Mouse (Mus musculus) MEL (cell line): Measurements from ENCODE around the gene Isy1. TPM values are rescaled to one million over a fixed set of nuclear protein-coding genes. Genes with fewer than 3 reads are reported as not detected.

Experiments used
- DNase-seq: peaks from one replicate; pipeline ENCODE4 v3.0.0; 2011; ENCODE audit warnings: low read depth, low spot score
- H3K27ac ChIP-seq: 2 replicates; pipeline ENCODE4 v1.5.1; 2012; ENCODE audit warnings: low read depth, mild to moderate bottlenecking, control low read depth, low read length, moderate library complexity; ENCODE audit not compliant: control insufficient read depth
- H3K27me3 ChIP-seq, 2 experiments: fragments of 150-350 bp in 1 of 2; sonication (generic) in 1 of 2; 2 replicates each; pipeline ENCODE4 v1.6.1; 2012; ENCODE audit warnings: low read length in 2 of 2, mild to moderate bottlenecking in 2 of 2, improper control_type of control experiment in 1 of 2, moderate library complexity in 1 of 2; ENCODE audit not compliant: insufficient read depth in 2 of 2, control insufficient read depth in 1 of 2
- H3K36me3 ChIP-seq, 2 experiments: 2 replicates each; pipeline ENCODE4 v1.6.1; 2012 to 2014; ENCODE audit warnings: low read length in 2 of 2, improper control_type of control experiment in 1 of 2, inconsistent platforms in 1 of 2, mild to moderate bottlenecking in 1 of 2; ENCODE audit not compliant: insufficient read depth in 2 of 2, control insufficient read depth in 1 of 2
- H3K4me1 ChIP-seq, 2 experiments: fragments of 150-350 bp in 1 of 2; sonication (generic) in 1 of 2; 2 replicates each; pipeline ENCODE4 v1.6.1; 2012; ENCODE audit warnings: low read length in 2 of 2, improper control_type of control experiment in 1 of 2, mild to moderate bottlenecking in 1 of 2; ENCODE audit not compliant: insufficient read depth in 2 of 2, control insufficient read depth in 1 of 2
- H3K4me3 ChIP-seq, 2 experiments: fragments of 150-350 bp in 1 of 2; sonication (generic) in 1 of 2; 2 replicates each; pipeline ENCODE4 v1.5.1; 2012; ENCODE audit warnings: low read depth in 2 of 2, low read length in 2 of 2, mild to moderate bottlenecking in 2 of 2, moderate library complexity in 2 of 2, control low read depth in 1 of 2, improper control_type of control experiment in 1 of 2; ENCODE audit not compliant: control insufficient read depth in 1 of 2, insufficient read depth in 1 of 2
- H3K79me2 ChIP-seq: 2 replicates; pipeline ENCODE4 v1.6.1; 2012; ENCODE audit warnings: mild to moderate bottlenecking, low read length, moderate library complexity; ENCODE audit not compliant: control insufficient read depth, poor library complexity, insufficient read depth
- H3K9ac ChIP-seq: 2 replicates; pipeline ENCODE4 v1.6.1; 2012; ENCODE audit warnings: low read depth, mild to moderate bottlenecking, control low read depth, low read length, moderate library complexity; ENCODE audit not compliant: control insufficient read depth, poor library complexity, severe bottlenecking
- H3K9me3 ChIP-seq: fragments of 150-350 bp; sonication (generic); replicated peaks from 2 replicates; pipeline ENCODE4 v1.6.1; 2012; ENCODE audit warnings: mild to moderate bottlenecking, low read length, improper control_type of control experiment, moderate library complexity; ENCODE audit not compliant: insufficient read depth
- BHLHE40 ChIP-seq: IDR thresholded peaks from 2 replicates; pipeline ENCODE4 v1.6.1; 2012; ENCODE audit warnings: low read depth, mild to moderate bottlenecking, inconsistent platforms, low read length, improper control_type of control experiment, borderline replicate concordance
- CHD2 ChIP-seq: IDR thresholded peaks from 2 replicates; pipeline ENCODE4 v1.6.1; 2011; ENCODE audit warnings: low read length, improper control_type of control experiment
- CTCF ChIP-seq, 3 experiments: IDR thresholded peaks in 2 of 3; conservative IDR thresholded peaks in 1 of 3; 2 replicates each; pipeline ENCODE4 v1.5.1; 2011 to 2012; ENCODE audit warnings: low read length in 3 of 3, low read depth in 2 of 3, mild to moderate bottlenecking in 2 of 3, improper control_type of control experiment in 1 of 3, inconsistent platforms in 1 of 3, mixed read lengths in 1 of 3, moderate library complexity in 1 of 3; ENCODE audit not compliant: control insufficient read depth in 1 of 3, insufficient read depth in 1 of 3, poor library complexity in 1 of 3, severe bottlenecking in 1 of 3
- E2F4 ChIP-seq: IDR thresholded peaks from 2 replicates; pipeline ENCODE4 v1.6.1; 2011; ENCODE audit warnings: low read depth, low read length, improper control_type of control experiment, borderline replicate concordance
- ELF1 ChIP-seq: IDR thresholded peaks from 2 replicates; pipeline ENCODE4 v1.6.1; 2014; ENCODE audit warnings: low read depth, mild to moderate bottlenecking, inconsistent platforms, low read length, improper control_type of control experiment, moderate library complexity
- ETS1 ChIP-seq: IDR thresholded peaks from 2 replicates; pipeline ENCODE4 v1.6.1; 2012; ENCODE audit warnings: low read depth, mild to moderate bottlenecking, inconsistent platforms, low read length, improper control_type of control experiment, moderate library complexity
- GATA1 ChIP-seq: IDR thresholded peaks from 2 replicates; pipeline ENCODE4 v1.6.1; 2011; ENCODE audit warnings: low read depth, low read length, improper control_type of control experiment
- MAZ ChIP-seq: IDR thresholded peaks from 2 replicates; pipeline ENCODE4 v1.6.1; 2012; ENCODE audit warnings: low read depth, mild to moderate bottlenecking, inconsistent platforms, low read length, improper control_type of control experiment
- MXI1 ChIP-seq: IDR thresholded peaks from 2 replicates; pipeline ENCODE4 v1.6.1; 2011; ENCODE audit warnings: mild to moderate bottlenecking, low read depth, low read length, improper control_type of control experiment
- MYB ChIP-seq: IDR thresholded peaks from 2 replicates; pipeline ENCODE4 v1.6.1; 2011; ENCODE audit warnings: mild to moderate bottlenecking, low read depth, low read length, improper control_type of control experiment
- MYC ChIP-seq: IDR thresholded peaks from 2 replicates; pipeline ENCODE4 v1.6.1; 2011; ENCODE audit warnings: low read depth, mild to moderate bottlenecking, low read length, improper control_type of control experiment, moderate library complexity
- NELFE ChIP-seq: IDR thresholded peaks from 2 replicates; pipeline ENCODE4 v1.6.1; 2011; ENCODE audit warnings: low read depth, low read length, improper control_type of control experiment
- NRF1 ChIP-seq: IDR thresholded peaks from 2 replicates; pipeline ENCODE4 v1.6.1; 2014; ENCODE audit warnings: low read depth, mild to moderate bottlenecking, inconsistent platforms, low read length, improper control_type of control experiment, moderate library complexity; ENCODE audit not compliant: poor library complexity, insufficient read depth, severe bottlenecking
- RAD21 ChIP-seq: IDR thresholded peaks from 2 replicates; pipeline ENCODE4 v1.6.1; 2011; ENCODE audit warnings: mild to moderate bottlenecking, low read depth, low read length, improper control_type of control experiment
- UBTF ChIP-seq: IDR thresholded peaks from 2 replicates; pipeline ENCODE4 v1.6.1; 2012; ENCODE audit warnings: low read depth, mild to moderate bottlenecking, inconsistent platforms, low read length, improper control_type of control experiment, moderate library complexity, borderline replicate concordance; ENCODE audit not compliant: insufficient read depth
- USF1 ChIP-seq: IDR thresholded peaks from 2 replicates; pipeline ENCODE4 v1.6.1; 2014; ENCODE audit warnings: low read depth, mild to moderate bottlenecking, inconsistent platforms, low read length, improper control_type of control experiment, moderate library complexity
- USF2 ChIP-seq, 2 experiments: IDR thresholded peaks; 2 replicates each; pipeline ENCODE4 v1.6.1; 2011 to 2012; ENCODE audit warnings: improper control_type of control experiment in 2 of 2, low read length in 2 of 2, borderline replicate concordance in 1 of 2, inconsistent platforms in 1 of 2, low read depth in 1 of 2, mild to moderate bottlenecking in 1 of 2; ENCODE audit not compliant: insufficient read depth in 1 of 2
- ZMIZ1 ChIP-seq: IDR thresholded peaks from 2 replicates; pipeline ENCODE4 v1.6.1; 2012; ENCODE audit warnings: low read depth, mild to moderate bottlenecking, inconsistent platforms, low read length, improper control_type of control experiment, moderate library complexity
- ZNF384 ChIP-seq: IDR thresholded peaks from 2 replicates; pipeline ENCODE4 v1.6.1; 2012; ENCODE audit warnings: low read depth, mild to moderate bottlenecking, inconsistent platforms, low read length, improper control_type of control experiment
- polyA plus RNA-seq, 2 experiments: library from polyadenylated mRNA; stranded (reverse) in 1 of 2; unstranded in 1 of 2; fragments of >175 nt in 1 of 2; fragments of >200 nt in 1 of 2; gene quantifications; 2 replicates each; pipeline versions ENCODE4 v1.2.1 to v1.2.4; 2012; ENCODE audit warnings: low replicate concordance in 2 of 2, low read depth in 1 of 2; ENCODE audit not compliant: insufficient read length in 2 of 2, insufficient read depth in 1 of 2, missing spikeins in 1 of 2
- total RNA-seq: library from RNA; depleted of rRNA; stranded (reverse); fragments of 300-350 nt; gene quantifications from 2 replicates; pipeline ENCODE4 v1.2.3, GENCODE M21; 2012

Gene Isy1
- total and polyA plus RNA-seq, 3 experiments = 64.5 to 115 TPM; not detected in 1

- no peak for TF ChIP-seq BHLHE40
- no peak; the same call in 1 of the 2 replicates for TF ChIP-seq MYC
- TF ChIP-seq MXI1 = peak; percentile 75
- peak; percentile 82; the same call in 1 of the 2 replicates for TF ChIP-seq ELF1
- TF ChIP-seq NELFE = peak; percentile 92
- TF ChIP-seq MAZ = 0 out of 2 replicates have a peak, but pooled peaks have one; percentile 49
- peak; percentile 20; the same call in 1 of the 2 replicates for TF ChIP-seq USF1
- TF ChIP-seq, all 39 proteins: peak for 19
Observed at GRCm38 (mm10) chr6:87887594-87888233, 49.1 kb upstream of the Isy1 start, which contains the start of gene Copg1 (continued).

GRCm38 (mm10) chr6:87886721-87887120 is 48.1 kb upstream of the Isy1 start:
- peaks cover 13% of the 10 kb centered on the region for H3K79me2 ChIP-seq
- TF ChIP-seq NELFE (no peak), MAZ (no peak), MXI1 (no peak), ETS1 (no peak), UBTF (no peak), USF2 (IDR thresholded peaks at IDR 0.05; ENCODE audit: borderline replicate concordance in 1 of 2, insufficient read depth in 1 of 2, low read depth in 1 of 2, low read length in 2 of 2) (no peak), RAD21 (no peak), ZNF384 (no peak), ZMIZ1 (no peak), CHD2 (no peak), GATA1 (no peak), E2F4 (no peak), CTCF (IDR thresholded peaks at IDR 0.05 in 2 of 3, conservative IDR thresholded peaks at IDR 0.05 in 1 of 3; ENCODE audit: control insufficient read depth in 1 of 3, insufficient read depth in 1 of 3, low read depth in 2 of 3, low read length in 3 of 3, poor library complexity in 1 of 3, severe bottlenecking in 1 of 3) (no peak), NRF1 (no peak), MYB (no peak)
- peaks cover 6 to 11% of the 10 kb centered on the region in 2 experiments; a peak in 3 of 4 replicates for H3K4me1 ChIP-seq
- H3K36me3 ChIP-seq = peaks cover 7% of the 10 kb centered on the region in 2 experiments
- no peaks in the 10 kb centered on the region; a peak in 1 of 4 replicates for H3K27me3 ChIP-seq
- H3K4me3 ChIP-seq = no peak overlapping the region
- no peak overlapping the region for H3K27ac ChIP-seq
- 0 out of 2 replicates have a peak overlapping the region, but pooled peaks have one; percentile 3 for H3K9ac ChIP-seq
- no peaks in the 10 kb centered on the region for H3K9me3 ChIP-seq
- DNase-seq = peak; percentile 19
